Mouse (Mus musculus) MEL (cell line): Measurements from ENCODE around the gene 1700025G04Rik.

ENCODE experiments used
- CTCF ChIP-seq, 3 experiments: IDR thresholded peaks in 2 of 3; conservative IDR thresholded peaks in 1 of 3; 2 replicates each; pipeline ENCODE4 v1.5.1; 2011 to 2012; ENCODE audit warnings: low read length in 3 of 3, low read depth in 2 of 3, mild to moderate bottlenecking in 2 of 3, improper control_type of control experiment in 1 of 3, inconsistent platforms in 1 of 3, mixed read lengths in 1 of 3, moderate library complexity in 1 of 3; ENCODE audit not compliant: control insufficient read depth in 1 of 3, insufficient read depth in 1 of 3, poor library complexity in 1 of 3, severe bottlenecking in 1 of 3
- E2F4 ChIP-seq: IDR thresholded peaks from 2 replicates; pipeline ENCODE4 v1.6.1; 2011; ENCODE audit warnings: low read depth, low read length, improper control_type of control experiment, borderline replicate concordance
- ELF1 ChIP-seq: IDR thresholded peaks from 2 replicates; pipeline ENCODE4 v1.6.1; 2014; ENCODE audit warnings: low read depth, mild to moderate bottlenecking, inconsistent platforms, low read length, improper control_type of control experiment, moderate library complexity
- HCFC1 ChIP-seq: IDR thresholded peaks from 2 replicates; pipeline ENCODE4 v1.6.1; 2012; ENCODE audit warnings: low read depth, mild to moderate bottlenecking, inconsistent platforms, low read length, improper control_type of control experiment, moderate library complexity
- MEF2A ChIP-seq: IDR thresholded peaks from 2 replicates; pipeline ENCODE4 v1.6.1; 2014; ENCODE audit warnings: low read depth, mild to moderate bottlenecking, inconsistent platforms, low read length, improper control_type of control experiment; ENCODE audit not compliant: poor library complexity, insufficient replicate concordance, severe bottlenecking; ENCODE audit errors: extremely low read depth
- MXI1 ChIP-seq: IDR thresholded peaks from 2 replicates; pipeline ENCODE4 v1.6.1; 2011; ENCODE audit warnings: mild to moderate bottlenecking, low read depth, low read length, improper control_type of control experiment
- POLR2A ChIP-seq, 2 experiments: IDR thresholded peaks; 2 replicates each; pipeline ENCODE4 v1.6.1; 2011 to 2012; ENCODE audit warnings: low read length in 2 of 2, mild to moderate bottlenecking in 2 of 2, control low read depth in 1 of 2, improper control_type of control experiment in 1 of 2, low read depth in 1 of 2, moderate library complexity in 1 of 2; ENCODE audit not compliant: control insufficient read depth in 1 of 2, insufficient read depth in 1 of 2, poor library complexity in 1 of 2
- USF1 ChIP-seq: IDR thresholded peaks from 2 replicates; pipeline ENCODE4 v1.6.1; 2014; ENCODE audit warnings: low read depth, mild to moderate bottlenecking, inconsistent platforms, low read length, improper control_type of control experiment, moderate library complexity

- TF ChIP-seq CTCF (IDR thresholded peaks at IDR 0.05 in 2 of 3, conservative IDR thresholded peaks at IDR 0.05 in 1 of 3; ENCODE audit: control insufficient read depth in 1 of 3, insufficient read depth in 1 of 3, low read depth in 2 of 3, low read length in 3 of 3, poor library complexity in 1 of 3, severe bottlenecking in 1 of 3): no peak
- TF ChIP-seq HCFC1: no peak
- TF ChIP-seq MEF2A: no peak
- TF ChIP-seq USF1: no peak
- TF ChIP-seq POLR2A (IDR thresholded peaks at IDR 0.05; ENCODE audit: control insufficient read depth in 1 of 2, insufficient read depth in 1 of 2, low read depth in 1 of 2, low read length in 2 of 2, poor library complexity in 1 of 2): no peak
- TF ChIP-seq ELF1: no peak
- no peak for TF ChIP-seq E2F4
- no peak for TF ChIP-seq MXI1
Measured at GRCm38 (mm10) chr1:151947571-151947970, 142.4 kb downstream of the 1700025G04Rik start.
